Mouse (Mus musculus) stomach, postnatal 0 days (tissue): Measurements from ENCODE around the gene Ippk. TPM values are rescaled to one million over a fixed set of nuclear protein-coding genes. Genes with fewer than 3 reads are reported as not detected.

Experiments
- ATAC-seq: fragments of 200-750 bp; cut with Nextera tagmentation; 2 replicates; pipeline ENCODE4 v1.8.0; 2017; ENCODE audit not compliant: low FRiP score, low TSS enrichment
- DNase-seq: peaks from one replicate; pipeline ENCODE4 v3.0.0-alpha.2; 2016; ENCODE audit warnings: low spot score
- H3K27ac ChIP-seq: fragments of 300-500 bp; sonication (generic); replicated peaks from 2 replicates; pipeline ENCODE4 v1.5.1; 2014; ENCODE audit warnings: mild to moderate bottlenecking, control low read depth
- H3K27me3 ChIP-seq: fragments of 300-500 bp; sonication (generic); 2 replicates; pipeline ENCODE4 v1.6.1; 2014; ENCODE audit warnings: low read length; ENCODE audit not compliant: control insufficient read depth, insufficient read depth
- H3K36me3 ChIP-seq: fragments of 300-500 bp; sonication (generic); 2 replicates; pipeline ENCODE4 v1.6.1; 2014; ENCODE audit warnings: low read length, mixed read lengths; ENCODE audit not compliant: control insufficient read depth, insufficient read depth
- H3K4me1 ChIP-seq: fragments of 300-500 bp; sonication (generic); replicated peaks from 2 replicates; pipeline ENCODE4 v1.6.1; 2014; ENCODE audit warnings: antibody characterized with exemption; ENCODE audit not compliant: control insufficient read depth, insufficient read depth
- H3K4me2 ChIP-seq: fragments of 300-500 bp; sonication (generic); replicated peaks from 2 replicates; pipeline ENCODE4 v1.6.1; 2014; ENCODE audit warnings: low read depth, mild to moderate bottlenecking, control low read depth, moderate library complexity
- H3K4me3 ChIP-seq: fragments of 300-500 bp; sonication (generic); 2 replicates; pipeline ENCODE4 v1.5.1; 2014; ENCODE audit warnings: low read depth, low read length, control low read depth
- H3K9ac ChIP-seq: fragments of 300-500 bp; sonication (generic); 2 replicates; pipeline ENCODE4 v1.6.1; 2014; ENCODE audit warnings: mild to moderate bottlenecking, low read length, control low read depth, mixed read lengths
- H3K9me3 ChIP-seq: fragments of 300-500 bp; sonication (generic); 2 replicates; pipeline ENCODE4 v1.6.1; 2016; ENCODE audit warnings: low read length; ENCODE audit not compliant: control insufficient read depth
- CTCF ChIP-seq: IDR thresholded peaks from 2 replicates; pipeline ENCODE4 v1.5.1; 2016; ENCODE audit warnings: antibody characterized with exemption, low read depth, mild to moderate bottlenecking, moderate library complexity
- EP300 ChIP-seq: optimal IDR thresholded peaks from 2 replicates; pipeline ENCODE3; 2016; ENCODE audit warnings: antibody characterized with exemption
- WGBS: fragments of 180-500 bp; shearing (Covaris S2); extraction: QIAGEN DNeasy Blood & Tissue Kit; methylation state at CpG from one replicate; pipeline ENCODE4 v1.1.7; 2014; 5-methylcytosine and 5-hydroxymethylcytosine counted together
- polyA plus RNA-seq: library from polyadenylated mRNA; unstranded; fragments of >200 nt; fragmentation: Nextera tagmentation; extraction: Ambion mirVana; gene quantifications from 2 replicates; pipeline ENCODE4 v1.2.1, GENCODE M21; 2015

The Ippk gene
- polyA plus RNA-seq, 1 experiment from 2014 or later = 22.1 TPM

DNA sequence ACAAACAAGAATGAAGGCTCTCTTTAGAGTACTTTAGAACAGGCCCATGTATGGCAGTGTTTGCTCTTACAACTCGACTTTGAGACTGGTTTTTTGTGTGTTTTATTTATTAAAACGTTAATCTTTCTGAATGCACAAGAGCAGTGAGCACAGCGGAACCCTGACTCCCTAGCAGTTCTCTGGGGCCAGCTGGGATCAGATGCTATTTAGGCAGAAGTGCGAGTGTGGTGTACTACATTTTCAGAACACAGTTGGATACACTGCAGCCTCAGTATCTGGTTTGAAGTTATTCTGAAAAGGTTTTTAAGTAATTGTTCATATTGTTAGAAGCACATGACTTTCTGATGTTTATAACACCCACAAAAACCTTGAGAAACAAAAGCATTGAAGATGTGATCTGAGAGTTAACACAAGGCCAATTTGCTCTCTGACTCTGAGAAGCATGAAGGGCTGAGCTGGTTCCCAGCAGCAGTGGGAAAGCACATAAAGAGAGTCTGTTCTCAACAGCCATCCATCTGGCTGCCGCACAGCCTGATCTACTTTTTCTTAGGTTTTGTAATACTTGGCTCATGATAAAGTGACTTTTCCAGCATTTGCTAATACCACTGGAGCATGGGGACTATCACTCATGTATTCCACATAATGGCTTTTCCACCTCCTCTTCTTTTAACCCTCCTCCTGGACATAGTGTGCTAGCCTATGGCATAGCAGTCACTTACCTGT is 39.8 kb downstream of the Ippk start:
- Histone ChIP-seq H3K36me3 (peaks cover 10% of the 10 kb centered on the region), H3K4me2 (no peak overlapping the region), H3K4me1 (no peaks in the 10 kb centered on the region), H3K9me3 (no peaks in the 10 kb centered on the region), H3K9ac (no peak overlapping the region), H3K4me3 (no peak overlapping the region), H3K27ac (peak overlapping the region; percentile 79), H3K27me3 (no peaks in the 10 kb centered on the region)
- WGBS = 45% methylated on average over 5 of the region's 5 CpGs
- peak; percentile 45; the same call in 1 of the 2 replicates for ATAC-seq
- DNase-seq = no peak
- TF ChIP-seq EP300 (no peak), CTCF (no peak)

DNA sequence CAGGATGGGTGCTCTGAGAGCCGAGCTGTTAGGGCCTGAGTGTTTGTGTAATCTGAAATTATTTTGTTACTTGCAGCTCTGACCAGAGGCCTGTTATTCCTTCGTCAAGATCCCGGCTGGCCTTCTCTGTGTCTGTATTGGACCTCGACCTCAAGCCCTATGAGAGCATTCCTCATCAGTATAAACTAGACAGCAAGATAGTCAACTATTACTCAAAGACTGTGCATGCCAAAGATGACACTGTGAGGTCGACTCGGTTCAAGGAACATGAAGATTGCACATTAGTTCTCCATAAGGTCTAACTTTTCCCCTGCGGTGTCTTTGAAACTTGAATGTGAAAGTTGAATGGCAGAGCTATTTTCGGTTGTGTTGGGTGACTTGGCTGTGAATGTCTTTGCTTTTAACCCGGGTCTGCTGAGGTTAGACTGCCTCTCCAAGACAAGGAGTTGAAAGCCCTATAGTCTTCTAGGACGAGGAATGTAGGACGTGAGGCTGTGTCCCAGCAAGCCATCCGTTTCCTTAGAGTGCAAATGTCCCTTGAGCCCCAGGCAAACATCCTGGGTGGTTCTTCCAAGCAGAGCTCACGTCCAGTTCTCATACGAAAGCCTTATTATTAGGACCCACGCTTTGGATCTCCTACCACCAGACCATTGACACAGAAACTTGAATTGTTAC is 40.5 kb downstream of the Ippk start:
- TF ChIP-seq CTCF (no peak), EP300 (no peak)
- Histone ChIP-seq H3K4me2 (no peak overlapping the region), H3K27me3 (no peaks in the 10 kb centered on the region), H3K36me3 (peaks cover 10% of the 10 kb centered on the region; the same call in 1 of the 2 replicates), H3K27ac (peak overlapping the region; percentile 79), H3K9ac (no peak overlapping the region), H3K4me3 (no peak overlapping the region), H3K9me3 (no peaks in the 10 kb centered on the region), H3K4me1 (no peaks in the 10 kb centered on the region)
- ATAC-seq (peak; percentile 30; the same call in 1 of the 2 replicates), DNase-seq (no peak)
- WGBS = 68% methylated on average over 15 of the region's 15 CpGs

DNA sequence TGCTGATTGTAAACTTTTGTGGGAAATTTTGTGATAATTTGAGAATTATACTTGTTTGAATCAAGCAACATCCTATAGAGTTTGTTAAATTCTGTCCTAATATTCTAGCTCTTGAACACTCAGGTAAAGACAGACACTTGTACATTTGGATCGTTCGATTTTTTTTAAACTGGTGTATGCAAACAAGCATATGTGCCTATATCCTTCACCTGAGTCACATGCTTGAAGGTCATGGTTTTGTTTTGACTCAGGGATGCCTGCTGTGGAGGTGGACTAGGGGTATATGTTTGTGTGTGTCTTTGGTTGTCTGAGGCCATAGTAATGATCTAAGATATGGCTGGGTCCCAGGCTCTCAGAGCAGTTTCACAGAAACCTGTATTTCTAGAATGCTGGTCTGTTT is 41.9 kb downstream of the Ippk start:
- no peak overlapping the region for H3K4me3 ChIP-seq
- peaks cover 10% of the 10 kb centered on the region; the same call in 1 of the 2 replicates for H3K36me3 ChIP-seq
- WGBS = 92% methylated on average over 2 of the region's 2 CpGs
- no peaks in the 10 kb centered on the region for H3K9me3 ChIP-seq
- H3K27me3 ChIP-seq = no peaks in the 10 kb centered on the region
- H3K4me2 ChIP-seq = no peak overlapping the region
- H3K27ac ChIP-seq = no peak overlapping the region
- ATAC-seq (no peak), DNase-seq (no peak)
- no peak overlapping the region for H3K9ac ChIP-seq
- no peaks in the 10 kb centered on the region for H3K4me1 ChIP-seq
- TF ChIP-seq EP300 (no peak), CTCF (no peak)

DNA sequence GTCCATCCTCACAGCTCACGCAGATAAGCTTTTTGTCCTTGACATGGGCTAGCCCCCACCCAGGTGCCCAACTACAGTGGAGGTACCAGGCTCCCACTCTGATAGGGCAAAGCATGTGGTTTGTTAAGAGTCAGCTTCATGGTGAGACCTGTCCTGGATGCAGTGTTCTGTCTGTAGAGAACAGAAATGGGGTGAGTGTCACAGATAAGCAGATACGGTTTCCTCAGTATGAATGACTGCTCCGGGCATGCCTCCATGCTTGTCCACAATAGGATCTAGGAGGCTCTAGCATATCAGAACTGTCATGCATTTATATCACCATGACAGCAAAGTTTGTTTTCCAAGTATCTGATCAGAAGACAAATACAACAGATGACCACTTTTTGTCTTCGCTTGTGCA is 44.8 kb downstream of the Ippk start:
- Histone ChIP-seq H3K27ac (no peak overlapping the region), H3K9ac (no peak overlapping the region), H3K4me3 (no peak overlapping the region), H3K4me2 (no peak overlapping the region), H3K36me3 (peaks cover 2% of the 10 kb centered on the region; the same call in 1 of the 2 replicates), H3K27me3 (no peaks in the 10 kb centered on the region), H3K9me3 (no peaks in the 10 kb centered on the region), H3K4me1 (no peaks in the 10 kb centered on the region)
- TF ChIP-seq EP300 (no peak), CTCF (no peak)
- DNase-seq = no peak
- WGBS = 87% methylated on average over 4 of the region's 4 CpGs
- no peak for ATAC-seq

GRCm38 (mm10) chr13:49466393-49467075 is 45.5 kb downstream of the Ippk start:
- Histone ChIP-seq H3K36me3 (peaks cover 2% of the 10 kb centered on the region; the same call in 1 of the 2 replicates), H3K27ac (peak overlapping the region; percentile 53; the same call in 1 of the 2 replicates), H3K9me3 (no peaks in the 10 kb centered on the region), H3K27me3 (no peaks in the 10 kb centered on the region), H3K4me2 (no peak overlapping the region), H3K4me3 (no peak overlapping the region), H3K9ac (no peak overlapping the region), H3K4me1 (no peaks in the 10 kb centered on the region)
- WGBS = 52% methylated on average over 11 of the region's 11 CpGs
- ATAC-seq (no peak), DNase-seq (peak; percentile 24)
- TF ChIP-seq EP300 (no peak), CTCF (no peak)

DNA sequence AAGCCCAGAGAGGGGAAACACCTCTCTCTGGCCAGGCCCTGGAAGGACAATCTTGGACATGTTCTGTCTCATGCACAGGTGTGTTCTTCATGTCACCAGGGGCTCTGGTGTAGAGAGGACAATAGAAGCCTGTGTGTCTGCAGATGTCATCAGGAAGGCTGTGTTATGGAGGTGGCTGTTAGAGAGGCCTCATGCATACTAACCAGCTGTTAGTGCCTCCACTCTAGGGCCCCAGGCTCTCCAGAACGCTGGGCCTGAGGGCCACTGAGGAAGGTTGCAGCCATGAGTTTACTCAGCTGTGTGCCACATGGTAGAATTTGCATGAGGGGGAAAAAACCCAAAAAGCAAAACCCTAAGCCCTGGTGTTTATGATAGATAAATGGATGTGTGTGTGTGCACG is 46.5 kb downstream of the Ippk start:
- WGBS = 47% methylated on average over 2 of the region's 2 CpGs
- Histone ChIP-seq H3K4me1 (no peaks in the 10 kb centered on the region), H3K9me3 (no peaks in the 10 kb centered on the region), H3K4me2 (no peak overlapping the region), H3K36me3 (0 out of 2 replicates have a peak, but pooled peaks cover 2% of the 10 kb centered on the region), H3K27me3 (no peaks in the 10 kb centered on the region), H3K27ac (0 out of 2 replicates have a peak overlapping the region, but pooled peaks have one; percentile 40), H3K9ac (no peak overlapping the region), H3K4me3 (no peak overlapping the region)
- TF ChIP-seq EP300 (no peak), CTCF (no peak)
- DNase-seq = peak; percentile 10
- ATAC-seq = no peak
